9 mouse cellular contexts compared by ENCODE assay signal in the genomic region with DNA sequence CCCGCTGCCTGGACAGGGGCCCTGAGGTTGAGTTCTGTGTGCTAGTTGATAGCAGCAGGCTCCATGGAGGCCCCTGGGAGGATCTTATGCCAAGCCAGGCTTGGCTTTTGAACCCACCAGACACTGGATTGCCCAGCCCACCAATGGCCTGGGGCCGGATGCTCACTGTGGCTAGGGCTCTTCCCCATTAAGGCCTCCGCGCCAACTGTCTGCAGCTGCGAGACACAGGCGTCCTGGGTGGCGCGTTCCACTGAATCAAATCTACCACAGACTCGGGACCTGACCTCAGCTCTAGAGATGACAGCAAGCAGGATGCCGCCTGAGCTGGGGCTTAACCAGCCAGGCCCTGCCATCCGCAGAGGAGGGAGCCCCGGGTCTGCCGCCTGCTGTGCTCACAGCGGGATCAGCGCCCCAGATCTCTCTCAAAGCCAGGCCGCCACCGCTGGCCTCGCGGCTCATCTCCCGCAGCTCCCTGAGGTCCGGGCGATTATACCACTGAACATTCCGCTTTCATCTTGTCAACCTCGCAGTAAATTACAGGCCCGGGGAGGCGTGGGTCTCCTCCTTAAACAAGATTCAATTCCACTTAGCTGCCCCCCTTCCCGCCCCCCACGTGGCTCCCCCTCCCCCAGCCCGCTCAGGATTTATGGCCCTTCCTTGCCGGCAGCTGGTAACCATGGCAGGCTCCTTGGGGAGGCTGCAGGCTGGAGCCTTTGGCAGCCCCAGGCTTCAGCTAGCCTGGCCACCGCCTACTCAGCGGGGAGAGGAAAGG. TPM values are rescaled to one million over a fixed set of nuclear protein-coding genes. Genes with fewer than 3 reads are reported as not detected.
DNase-seq lines count a peak whose midpoint lies in the region; ATAC-seq lines count a peak whose summit lies in the region.
"Had no signal": no experiment of that assay in that cellular context is flagged by ENCODE, and none has a peak within 500 bp of the region (broad histone marks: within the 10 kb centered on the region; RNA-seq: fewer than 3 reads in every experiment).

No protein-coding gene starts in this region.

- WGBS in forebrain, embryonic 13.5 days: 5% methylated on average over 32 of the region's 32 CpGs

- ATAC-seq in forebrain, embryonic 13.5 days: peak; percentile 54; the same call in 1 of the 2 replicates
- no peak for ATAC-seq in erythroblast, adult 5-6 weeks (replicated peaks; ENCODE audit: low FRiP score, poor library complexity, severe bottlenecking)

- H3K9ac ChIP-seq in forebrain, embryonic 13.5 days: peak overlapping the region; percentile 23; the same call in 1 of the 2 replicates

- H3K36me3 ChIP-seq in forebrain, embryonic 13.5 days (ENCODE audit: poor library complexity, severe bottlenecking): no peaks in the 10 kb centered on the region

- intact Hi-C loops in gastrocnemius, postnatal 14 days (cut with DNase I; ENCODE audit: low total_unique reads): no loop called here

- peak overlapping the region; percentile 40 for H3K4me2 ChIP-seq in forebrain, embryonic 13.5 days

- H3K4me1 ChIP-seq in forebrain, embryonic 13.5 days: peaks cover 22% of the 10 kb centered on the region

- H3K9me3 ChIP-seq in forebrain, embryonic 13.5 days (replicated peaks): no peaks in the 10 kb centered on the region

- peak overlapping the region; percentile 48; the same call in 1 of the 2 replicates for H3K27ac ChIP-seq in forebrain, embryonic 13.5 days

- H3K4me3 ChIP-seq in forebrain, embryonic 13.5 days: no peak overlapping the region
- H3K4me3 ChIP-seq: erythroblast, embryonic 14.5 days had no signal

- DNase-seq in gastrocnemius, postnatal 14 days: peak; percentile 47
- no peak for DNase-seq in gastrocnemius, postnatal 25 days
- DNase-seq in MN1 (ENCODE audit: low spot score) (peak; percentile 80), liver (no peak)
- DNase-seq in mesoderm, embryonic 11.5 days (ENCODE audit: low read depth, low spot score): peak; percentile 90
- DNase-seq in spleen, adult 18-20 months: no peak

- peaks cover 15% of the 10 kb centered on the region for H3K27me3 ChIP-seq in forebrain, embryonic 13.5 days

RNA-seq across cellular contexts. Expression of a gene that starts 39.1 kb away (rescaled TPM):
- under 1 TPM; 0.13 to 0.18 TPM for total RNA-seq in gastrocnemius, postnatal 14 days (2021)
- total RNA-seq in gastrocnemius, postnatal 25 days (2021): under 1 TPM; 0.08 to 0.18 TPM
- polyA plus RNA-seq in forebrain, embryonic 13.5 days (2015; fragmentation: Nextera tagmentation; extraction: Ambion mirVana): 5.0 and 6.2 TPM in 2 replicates
- total RNA-seq in erythroblast, adult 5-6 weeks (2015; ENCODE audit: low replicate concordance): not detected in 2 replicates
- not detected in 2 replicates for total RNA-seq in erythroblast, adult 5-6 weeks (2017; ENCODE audit: low replicate concordance)
- polyA plus RNA-seq: erythroblast, embryonic 14.5 days had no signal

Comparison
In these comparisons a context has a peak if more than half of its experiments do, and no peak if none do; other contexts are left out.
1. DNase-seq: peak in gastrocnemius, postnatal 14 days (single experiment), MN1 (single experiment) and mesoderm, embryonic 11.5 days (single experiment); none in gastrocnemius, postnatal 25 days (single experiment), spleen, adult 18-20 months (0 of 2) and liver (single experiment).